Mouse (Mus musculus) kidney, postnatal 14 days (tissue): ENCODE measurements at regions not wholly inside any gene's neighbourhood (a gene's known extent, or its start where the extent isn't known, plus 50 kb on each side); places are given as distances from the start of the nearest gene placed in this dataset.

Source experiments
- DNase-seq: peaks from one replicate; pipeline ENCODE4 v3.0.0; 2022; ENCODE audit warnings: mixed read lengths

- peak; percentile 39 for DNase-seq
Measured at GRCm38 (mm10) chr13:60123964-60124363, 53.2 kb downstream of the Gas1 start.

GRCm38 (mm10) chr13:60123174-60123587, 54.0 kb downstream of the Gas1 start:
- DNase-seq, result no peak

GRCm38 (mm10) chr13:60122341-60123173, 54.6 kb downstream of the Gas1 start:
- DNase-seq, result no peak

- no peak for DNase-seq
Measured at GRCm38 (mm10) chr13:60111465-60111864, 65.7 kb downstream of the Gas1 start.

GRCm38 (mm10) chr13:60110079-60110846, 66.9 kb downstream of the Gas1 start:
- peak; percentile 94 for DNase-seq

GRCm38 (mm10) chr13:60105286-60105685, 71.9 kb downstream of the Gas1 start:
- no peak for DNase-seq

GRCm38 (mm10) chr13:60101651-60102050, 75.5 kb downstream of the Gas1 start:
- no peak for DNase-seq

GRCm38 (mm10) chr13:60100130-60101112, 76.7 kb downstream of the Gas1 start:
- no peak for DNase-seq

GRCm38 (mm10) chr13:60099469-60100129, 77.6 kb downstream of the Gas1 start:
- DNase-seq, result peak; percentile 73

GRCm38 (mm10) chr13:60098394-60098793, 78.8 kb downstream of the Gas1 start:
- DNase-seq, result no peak

- DNase-seq, result no peak
Measured at GRCm38 (mm10) chr13:60097776-60098175, 79.4 kb downstream of the Gas1 start.

- DNase-seq, result peak; percentile 35
Measured at GRCm38 (mm10) chr13:60086657-60087056, 90.5 kb downstream of the Gas1 start.

- DNase-seq, result no peak
Measured at GRCm38 (mm10) chr13:60084975-60085374, 92.2 kb downstream of the Gas1 start.

GRCm38 (mm10) chr13:60084290-60084689, 92.9 kb downstream of the Gas1 start:
- no peak for DNase-seq

GRCm38 (mm10) chr13:60080113-60080512, 97.1 kb downstream of the Gas1 start:
- DNase-seq, result no peak

- DNase-seq, result no peak
Measured at GRCm38 (mm10) chr13:60078331-60079050, 98.7 kb downstream of the Gas1 start.

GRCm38 (mm10) chr13:60076147-60076800, 100.9 kb downstream of the Gas1 start:
- DNase-seq, result no peak

GRCm38 (mm10) chr13:60071595-60071994, 105.6 kb downstream of the Gas1 start:
- DNase-seq, result peak; percentile 45

- DNase-seq, result peak; percentile 41
Measured at GRCm38 (mm10) chr13:60069196-60069595, 108.0 kb downstream of the Gas1 start.

- DNase-seq, result no peak
Measured at GRCm38 (mm10) chr13:60067325-60067724, 109.8 kb downstream of the Gas1 start.

- DNase-seq, result no peak
Measured at GRCm38 (mm10) chr13:60061589-60061988, 115.6 kb downstream of the Gas1 start.
